Mouse (Mus musculus): ENCODE data around the gene Gm12166. TPM values are rescaled to one million over a fixed set of nuclear protein-coding genes. Genes with fewer than 3 reads are reported as not detected.

The Gm12166 gene
- polyA plus RNA-seq, 1 experiment from 2014 or later: 3.4 TPM

DNA sequence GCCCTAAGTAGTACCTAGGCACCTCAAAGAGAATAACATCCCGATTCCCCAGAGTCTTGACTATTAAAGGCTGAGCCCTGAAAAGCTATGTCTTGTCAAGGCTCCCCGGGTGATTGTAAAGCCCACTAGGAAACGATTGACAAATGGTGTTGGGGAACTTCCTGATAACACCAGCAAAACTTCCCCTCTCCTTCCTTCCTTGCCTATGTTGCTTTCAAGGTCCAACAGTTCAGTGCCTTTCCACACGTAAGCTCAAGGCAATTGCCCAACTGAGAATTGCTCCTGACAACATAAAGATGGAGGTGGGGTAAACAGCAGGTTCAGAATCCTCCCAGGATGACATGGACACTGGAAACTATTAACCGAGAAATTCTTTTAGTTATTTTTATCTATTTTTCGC lies 29.1 kb downstream of the Gm12166 start:
- Histone ChIP-seq H3K36me3 (ENCODE audit: insufficient read depth, low read length) (no peaks in the 10 kb centered on the region), H3K27ac (ENCODE audit: low read length) (no peak overlapping the region), H3K27me3 (ENCODE audit: insufficient read depth, low read length) (no peaks in the 10 kb centered on the region), H3K9me3 (ENCODE audit: low read length) (no peaks in the 10 kb centered on the region), H3K4me2 (replicated peaks; ENCODE audit: low read depth, low read length) (no peak overlapping the region), H3K4me3 (ENCODE audit: low read length) (no peak overlapping the region), H3K4me1 (ENCODE audit: insufficient read depth, low read length) (peaks cover 4% of the 10 kb centered on the region; the same call in 1 of the 2 replicates), H3K9ac (replicated peaks; ENCODE audit: low read length) (no peak overlapping the region)
- no peak for ATAC-seq (ENCODE audit: low FRiP score, low TSS enrichment)
- 70% methylated on average over 6 of the region's 6 CpGs for WGBS

DNA sequence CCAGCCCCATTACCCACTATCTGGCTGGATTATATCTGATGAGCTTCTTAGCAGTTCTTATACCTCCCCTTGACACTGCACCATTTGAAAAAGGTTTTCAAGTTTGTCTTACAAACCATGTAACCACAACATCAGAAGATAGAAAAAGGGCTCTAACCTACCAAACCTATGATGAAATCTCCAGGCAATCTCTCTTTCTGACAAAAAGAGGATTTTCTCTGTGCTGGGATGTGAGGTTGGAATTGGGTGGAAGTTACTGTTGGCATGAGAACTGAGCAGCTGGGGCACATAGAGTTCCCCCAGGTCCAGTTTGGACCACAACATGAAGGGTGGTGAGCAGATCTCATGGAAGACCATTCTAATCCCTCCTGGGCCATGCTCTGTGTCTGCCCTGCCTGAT lies 30.3 kb downstream of the Gm12166 start:
- Histone ChIP-seq H3K9ac (replicated peaks; ENCODE audit: low read length) (no peak overlapping the region), H3K36me3 (ENCODE audit: insufficient read depth, low read length) (no peaks in the 10 kb centered on the region), H3K4me1 (ENCODE audit: insufficient read depth, low read length) (peaks cover 4% of the 10 kb centered on the region; the same call in 1 of the 2 replicates), H3K27me3 (ENCODE audit: insufficient read depth, low read length) (no peaks in the 10 kb centered on the region), H3K4me3 (ENCODE audit: low read length) (no peak overlapping the region), H3K27ac (ENCODE audit: low read length) (no peak overlapping the region), H3K9me3 (ENCODE audit: low read length) (no peaks in the 10 kb centered on the region), H3K4me2 (replicated peaks; ENCODE audit: low read depth, low read length) (no peak overlapping the region)
- no peak for ATAC-seq (ENCODE audit: low FRiP score, low TSS enrichment)

DNA sequence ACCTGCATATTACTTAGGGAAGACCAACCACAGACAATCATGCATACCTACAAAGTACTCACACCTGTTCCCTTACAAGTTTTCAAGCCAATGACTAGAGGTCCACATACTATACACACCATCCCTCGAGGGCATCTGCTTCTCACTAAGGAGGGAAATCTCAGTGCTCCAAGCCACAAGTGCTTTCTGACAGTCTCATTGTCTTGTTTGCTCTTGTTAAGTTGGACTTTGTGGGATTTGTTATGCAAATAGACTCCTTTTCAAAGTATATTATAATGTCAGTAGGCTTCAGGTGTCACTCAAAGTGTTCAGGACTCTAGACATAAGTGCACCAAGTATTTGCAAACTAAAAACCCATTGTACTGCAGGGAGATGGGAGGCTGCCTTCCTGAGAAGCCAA lies 31.9 kb downstream of the Gm12166 start:
- H3K9me3 ChIP-seq (ENCODE audit: low read length): no peaks in the 10 kb centered on the region
- no peaks in the 10 kb centered on the region for H3K27me3 ChIP-seq (ENCODE audit: insufficient read depth, low read length)
- no peak for ATAC-seq (ENCODE audit: low FRiP score, low TSS enrichment)
- H3K4me1 ChIP-seq (ENCODE audit: insufficient read depth, low read length): no peaks in the 10 kb centered on the region
- H3K27ac ChIP-seq (ENCODE audit: low read length): no peak overlapping the region
- H3K4me2 ChIP-seq (replicated peaks; ENCODE audit: low read depth, low read length): no peak overlapping the region
- 83% methylated on average over 1 of the region's 1 CpGs for WGBS
- H3K36me3 ChIP-seq (ENCODE audit: insufficient read depth, low read length): no peaks in the 10 kb centered on the region
- H3K9ac ChIP-seq (replicated peaks; ENCODE audit: low read length): no peak overlapping the region
- H3K4me3 ChIP-seq (ENCODE audit: low read length): no peak overlapping the region

DNA sequence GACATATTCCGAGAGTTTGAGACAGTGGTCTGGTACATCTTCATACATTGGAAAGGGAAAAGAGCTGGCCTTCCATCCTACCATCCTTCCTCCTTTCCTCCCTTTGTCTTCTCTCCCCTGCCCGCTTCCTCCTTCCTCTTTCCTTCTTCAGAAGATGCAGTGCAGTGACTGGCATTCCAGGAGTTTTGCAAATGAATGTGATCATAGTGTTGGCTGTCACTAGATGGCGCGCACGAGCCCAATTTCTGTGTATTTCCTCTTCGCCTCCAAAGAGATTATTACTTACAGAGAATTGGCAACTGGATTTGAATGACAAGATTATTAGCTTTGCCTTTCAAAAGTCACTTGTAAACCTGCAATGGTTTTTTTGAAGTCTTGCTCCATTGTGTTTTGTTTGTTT lies 36.1 kb downstream of the Gm12166 start:
- H3K4me2 ChIP-seq (replicated peaks; ENCODE audit: low read depth, low read length): no peak overlapping the region
- H3K27me3 ChIP-seq (ENCODE audit: insufficient read depth, low read length): no peaks in the 10 kb centered on the region
- WGBS: 20% methylated on average over 6 of the region's 6 CpGs
- ATAC-seq (ENCODE audit: low FRiP score, low TSS enrichment): no peak
- H3K9ac ChIP-seq (replicated peaks; ENCODE audit: low read length): no peak overlapping the region
- no peaks in the 10 kb centered on the region for H3K4me1 ChIP-seq (ENCODE audit: insufficient read depth, low read length)
- H3K9me3 ChIP-seq (ENCODE audit: low read length): no peaks in the 10 kb centered on the region
- no peak overlapping the region for H3K27ac ChIP-seq (ENCODE audit: low read length)
- H3K4me3 ChIP-seq (ENCODE audit: low read length): no peak overlapping the region
- H3K36me3 ChIP-seq (ENCODE audit: insufficient read depth, low read length): no peaks in the 10 kb centered on the region

Small RNAs within 50 kb of the gene (microRNA-seq; reads per million reads assigned to microRNA genes)
- gene Mir8100: not detected

Other genes with a start within 250 kb of the Gm12166 start
- 104 and 106 TPM in 2 replicates for gene Clint1, start 200.3 kb downstream of the Gm12166 start, polyA plus RNA-seq (2015; fragmentation: Nextera tagmentation; extraction: Ambion mirVana)
- gene Lsm11, start 107.4 kb downstream of the Gm12166 start, polyA plus RNA-seq (2015; fragmentation: Nextera tagmentation; extraction: Ambion mirVana): 3.9 and 4.3 TPM in 2 replicates
- gene Thg1l, start 96.8 kb downstream of the Gm12166 start, polyA plus RNA-seq (2015; fragmentation: Nextera tagmentation; extraction: Ambion mirVana): 14.2 and 16.2 TPM in 2 replicates
- 0.13 and 0.16 TPM in 2 replicates for gene Sox30, start 72.0 kb downstream of the Gm12166 start, polyA plus RNA-seq (2015; fragmentation: Nextera tagmentation; extraction: Ambion mirVana)
- 16.5 and 18.0 TPM in 2 replicates for gene Adam19, start 3.7 kb upstream of the Gm12166 start, polyA plus RNA-seq (2015; fragmentation: Nextera tagmentation; extraction: Ambion mirVana)
- gene Nipal4, start 114.2 kb upstream of the Gm12166 start, polyA plus RNA-seq (2015; fragmentation: Nextera tagmentation; extraction: Ambion mirVana): 0.59 and 1.4 TPM in 2 replicates
- gene Fndc9, start 183.2 kb upstream of the Gm12166 start, polyA plus RNA-seq (2015; fragmentation: Nextera tagmentation; extraction: Ambion mirVana): 0.09 TPM in 1 of 2 replicates, not detected in the other